Mouse (Mus musculus) neural tube, embryonic 12.5 days (tissue): ENCODE data around the gene Hist1h4b. TPM values are rescaled to one million over a fixed set of nuclear protein-coding genes. Genes with fewer than 3 reads are reported as not detected.
"Not testable (repeated sequence)": the region's sequence is repeated elsewhere in the genome, so short reads cannot be mapped to it uniquely, and the experiment has no call there.

ENCODE experiments used
- ATAC-seq: fragments of 200-750 bp; cut with Nextera tagmentation; 2 replicates; pipeline ENCODE4 v1.8.0; 2017; ENCODE audit warnings: low read depth, mild to moderate bottlenecking, moderate TSS enrichment, moderate library complexity; ENCODE audit not compliant: low FRiP score
- H3K27ac ChIP-seq: fragments of 300-500 bp; sonication (generic); 2 replicates; pipeline ENCODE4 v1.5.1; 2016
- H3K27me3 ChIP-seq: fragments of 300-500 bp; sonication (generic); replicated peaks from 2 replicates; pipeline ENCODE4 v1.6.1; 2016; ENCODE audit warnings: mild to moderate bottlenecking
- H3K36me3 ChIP-seq: fragments of 300-500 bp; sonication (generic); 2 replicates; pipeline ENCODE4 v1.6.1; 2016; ENCODE audit warnings: mild to moderate bottlenecking
- H3K4me1 ChIP-seq: fragments of 300-500 bp; sonication (generic); 2 replicates; pipeline ENCODE4 v1.6.1; 2016
- H3K4me2 ChIP-seq: fragments of 300-500 bp; sonication (generic); replicated peaks from 2 replicates; pipeline ENCODE4 v1.6.1; 2016; ENCODE audit warnings: mild to moderate bottlenecking
- H3K4me3 ChIP-seq: fragments of 300-500 bp; sonication (generic); 2 replicates; pipeline ENCODE4 v1.5.1; 2016
- H3K9ac ChIP-seq: fragments of 300-500 bp; sonication (generic); 2 replicates; pipeline ENCODE4 v1.6.1; 2016; ENCODE audit warnings: mild to moderate bottlenecking
- H3K9me3 ChIP-seq: fragments of 300-500 bp; sonication (generic); 2 replicates; pipeline ENCODE4 v1.6.1; 2016; ENCODE audit warnings: mild to moderate bottlenecking
- WGBS: fragments of 180-500 bp; shearing (Covaris S2); methylation state at CpG from one replicate; pipeline ENCODE4 v1.1.7; 2016; 5-methylcytosine and 5-hydroxymethylcytosine counted together
- polyA plus RNA-seq: library from polyadenylated mRNA; unstranded; fragments of >200 nt; fragmentation: Nextera tagmentation; extraction: Ambion mirVana; gene quantifications from 2 replicates; pipeline ENCODE4 v1.2.1, GENCODE M21; 2016

Hist1h4b gene
- polyA plus RNA-seq: 4.5 and 6.1 TPM in 2 replicates

DNA sequence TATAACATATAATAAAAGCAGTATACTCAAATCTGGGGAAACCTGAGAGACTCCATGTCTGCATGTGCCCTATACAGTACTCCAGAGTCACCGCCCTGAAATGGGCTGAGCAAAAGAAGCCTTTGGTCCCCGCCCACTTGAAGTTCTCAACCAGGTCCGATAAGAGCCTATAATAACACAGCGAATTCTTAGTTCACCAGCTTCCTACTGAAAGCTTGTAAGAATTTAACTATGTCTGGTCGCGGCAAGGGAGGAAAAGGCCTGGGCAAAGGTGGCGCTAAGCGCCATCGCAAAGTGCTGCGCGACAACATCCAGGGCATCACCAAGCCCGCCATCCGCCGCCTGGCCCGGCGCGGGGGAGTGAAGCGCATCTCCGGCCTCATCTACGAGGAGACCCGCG is at the start of gene Hist1h4b:
TSS of gene Hist1h4b (plus strand) at position 224 of the 400 bp plus-strand sequence.
- Histone ChIP-seq H3K27ac (peak within 1 kb of the TSS; percentile 46; the same call in 1 of the 2 replicates), H3K9ac (peak within 1 kb of the TSS; percentile 44), H3K9me3 (no peaks in the 10 kb centered on the region), H3K4me3 (peak within 1 kb of the TSS; percentile 28), H3K4me2 (peak within 1 kb of the TSS; percentile 62), H3K27me3 (no peaks in the 10 kb centered on the region), H3K36me3 (no peaks in the 10 kb centered on the region), H3K4me1 (peaks cover 9% of the 10 kb centered on the region; the same call in 1 of the 2 replicates)
- ATAC-seq: peak; percentile 64
- WGBS: under 1% methylated on average over 20 of the region's 22 CpGs

- Histone ChIP-seq H3K9me3 (no peaks in the 10 kb centered on the region), H3K4me2 (no peak overlapping the region), H3K27me3 (no peaks in the 10 kb centered on the region), H3K27ac (no peak overlapping the region), H3K36me3 (no peaks in the 10 kb centered on the region), H3K4me3 (no peak overlapping the region), H3K9ac (no peak overlapping the region), H3K4me1 (peaks cover 11% of the 10 kb centered on the region; the same call in 1 of the 2 replicates)
- ATAC-seq: no peak
- 79% methylated on average over 4 of the region's 4 CpGs for WGBS
These were observed 48.8 kb upstream of the Hist1h4b start for GRCm38 (mm10) chr13:23708041-23708440.

GRCm38 (mm10) chr13:23708654-23709053 is 48.2 kb upstream of the Hist1h4b start:
- WGBS: 79% methylated on average over 4 of the region's 4 CpGs

GRCm38 (mm10) chr13:23709714-23710373 is 47.0 kb upstream of the Hist1h4b start:
- Histone ChIP-seq H3K36me3 (no peaks in the 10 kb centered on the region), H3K9ac (peak overlapping the region; percentile 52), H3K27me3 (no peaks in the 10 kb centered on the region), H3K4me1 (peaks cover 11% of the 10 kb centered on the region; the same call in 1 of the 2 replicates), H3K9me3 (no peaks in the 10 kb centered on the region), H3K4me2 (peak overlapping the region; percentile 67), H3K4me3 (peak overlapping the region; percentile 29), H3K27ac (no peak overlapping the region)
- WGBS: 14% methylated on average over 15 of the region's 15 CpGs
- peak; percentile 9; the same call in 1 of the 2 replicates for ATAC-seq

More at GRCm38 (mm10) chr13:23708654-23709053, 48.2 kb upstream of the Hist1h4b start:
- Histone ChIP-seq H3K4me3 (no peak overlapping the region), H3K36me3 (no peaks in the 10 kb centered on the region), H3K9me3 (no peaks in the 10 kb centered on the region), H3K27me3 (no peaks in the 10 kb centered on the region), H3K27ac (no peak overlapping the region), H3K9ac (no peak overlapping the region), H3K4me2 (no peak overlapping the region), H3K4me1 (peaks cover 11% of the 10 kb centered on the region; the same call in 1 of the 2 replicates)
- ATAC-seq: no peak

GRCm38 (mm10) chr13:23710374-23711089 is 46.3 kb upstream of the Hist1h4b start, which contains the start of gene Hfe:
Hfe (minus strand) TSS chr13:23710854.
- Histone ChIP-seq H3K27ac (no peak within 1 kb of the TSS), H3K36me3 (no peaks in the 10 kb centered on the region), H3K4me3 (peak within 1 kb of the TSS; percentile 29), H3K9me3 (no peaks in the 10 kb centered on the region), H3K4me1 (peaks cover 11% of the 10 kb centered on the region; the same call in 1 of the 2 replicates), H3K27me3 (no peaks in the 10 kb centered on the region), H3K4me2 (peak within 1 kb of the TSS; percentile 67), H3K9ac (peak within 1 kb of the TSS; percentile 52)
- peak; percentile 63; the same call in 1 of the 2 replicates for ATAC-seq
- WGBS: 3% methylated on average over 17 of the region's 17 CpGs

GRCm38 (mm10) chr13:23716261-23717042 is 40.4 kb upstream of the Hist1h4b start:
- H3K4me1 ChIP-seq: no peaks in the 10 kb centered on the region
- ATAC-seq: no peak
- 88% methylated on average over 5 of the region's 5 CpGs for WGBS

GRCm38 (mm10) chr13:23717176-23717575 is 39.6 kb upstream of the Hist1h4b start:
- ATAC-seq: no peak
- no peak overlapping the region for H3K4me3 ChIP-seq
- no peaks in the 10 kb centered on the region for H3K36me3 ChIP-seq
- H3K4me2 ChIP-seq: no peak overlapping the region
- no peaks in the 10 kb centered on the region for H3K9me3 ChIP-seq
- 62% methylated on average over 11 of the region's 11 CpGs for WGBS
- no peak overlapping the region for H3K27ac ChIP-seq
- H3K9ac ChIP-seq: no peak overlapping the region
- H3K27me3 ChIP-seq: no peaks in the 10 kb centered on the region
- no peaks in the 10 kb centered on the region for H3K4me1 ChIP-seq

More at GRCm38 (mm10) chr13:23716261-23717042, 40.4 kb upstream of the Hist1h4b start:
- Histone ChIP-seq H3K4me2 (no peak overlapping the region), H3K4me3 (no peak overlapping the region), H3K27me3 (no peaks in the 10 kb centered on the region), H3K9ac (no peak overlapping the region), H3K36me3 (no peaks in the 10 kb centered on the region), H3K27ac (no peak overlapping the region), H3K9me3 (no peaks in the 10 kb centered on the region)

GRCm38 (mm10) chr13:23717593-23718245 is 39.1 kb upstream of the Hist1h4b start:
- ATAC-seq, H3K4me1 ChIP-seq, H3K9me3 ChIP-seq, H3K27me3 ChIP-seq, H3K27ac ChIP-seq, H3K4me3 ChIP-seq, H3K9ac ChIP-seq, H3K36me3 ChIP-seq, H3K4me2 ChIP-seq: not testable (repeated sequence)
- WGBS: 19% methylated on average over 2 of the region's 2 CpGs

GRCm38 (mm10) chr13:23724239-23724638 is 32.6 kb upstream of the Hist1h4b start:
- no peaks in the 10 kb centered on the region for H3K27me3 ChIP-seq
- H3K4me2 ChIP-seq: no peak overlapping the region
- no peak overlapping the region for H3K9ac ChIP-seq
- no peaks in the 10 kb centered on the region for H3K36me3 ChIP-seq
- H3K4me3 ChIP-seq: no peak overlapping the region
- H3K27ac ChIP-seq: no peak overlapping the region
- H3K9me3 ChIP-seq: no peaks in the 10 kb centered on the region
- WGBS: 89% methylated on average over 4 of the region's 4 CpGs
- H3K4me1 ChIP-seq: no peaks in the 10 kb centered on the region
- ATAC-seq: no peak

DNA sequence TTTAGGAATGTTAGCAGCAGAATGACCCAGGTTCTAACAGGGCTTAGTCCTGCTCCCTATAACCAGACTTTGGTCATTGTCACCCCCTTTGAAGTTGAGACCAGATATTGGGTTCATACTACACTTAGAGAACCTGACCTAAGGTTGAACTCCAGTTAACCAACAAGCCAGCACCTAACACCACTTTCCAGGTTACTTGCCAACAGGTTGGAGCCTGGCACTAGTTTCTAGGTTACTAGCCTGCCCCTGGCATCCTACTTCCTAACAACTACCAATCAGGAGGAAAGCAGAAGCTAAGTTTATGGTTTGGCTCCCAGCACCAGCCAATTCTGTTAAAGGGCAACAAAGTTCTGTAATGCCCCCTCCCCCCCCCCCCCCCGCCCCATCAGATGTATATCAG is 31.6 kb upstream of the Hist1h4b start:
- no peaks in the 10 kb centered on the region for H3K9me3 ChIP-seq
- H3K27me3 ChIP-seq: no peaks in the 10 kb centered on the region
- H3K27ac ChIP-seq: no peak overlapping the region
- no peak for ATAC-seq
- no peak overlapping the region for H3K4me3 ChIP-seq
- H3K4me1 ChIP-seq: no peaks in the 10 kb centered on the region
- 33% methylated on average over 1 of the region's 1 CpGs for WGBS
- no peaks in the 10 kb centered on the region for H3K36me3 ChIP-seq
- H3K4me2 ChIP-seq: no peak overlapping the region
- no peak overlapping the region for H3K9ac ChIP-seq

- Histone ChIP-seq H3K4me2 (no peak overlapping the region), H3K27ac (no peak overlapping the region), H3K9me3 (no peaks in the 10 kb centered on the region), H3K4me3 (no peak overlapping the region), H3K4me1 (no peaks in the 10 kb centered on the region), H3K9ac (no peak overlapping the region), H3K27me3 (no peaks in the 10 kb centered on the region), H3K36me3 (no peaks in the 10 kb centered on the region)
- WGBS: 91% methylated on average over 18 of the region's 18 CpGs
- ATAC-seq: no peak
These were observed 28.2 kb upstream of the Hist1h4b start for GRCm38 (mm10) chr13:23728472-23729191.
